8 mouse cellular contexts compared by ENCODE assay signal in genomic region chr15:6080714-6081635, GRCm38 (mm10).
DNase-seq lines count a peak whose midpoint lies in the region; ATAC-seq and TF ChIP-seq lines count a peak whose summit lies in the region.

No protein-coding gene starts in this region.

- TF ChIP-seq CTCF in cerebellum, adult 2 months (IDR thresholded peaks at IDR 0.05; ENCODE audit: borderline replicate concordance, insufficient read depth, low read depth, low read length), result peak; percentile 20; the same call in 1 of the 2 replicates

- no peaks in the 10 kb centered on the region for H3K9me3 ChIP-seq in forebrain, embryonic 15.5 days
- H3K9me3 ChIP-seq in hindbrain, embryonic 16.5 days (ENCODE audit: control insufficient read depth, low read length), result no peaks in the 10 kb centered on the region

- no peak overlapping the region for H3K4me3 ChIP-seq in cerebellum, adult 2 months (replicated peaks; ENCODE audit: insufficient read depth, low read depth, low read length)
- no peak overlapping the region for H3K4me3 ChIP-seq in forebrain, embryonic 15.5 days
- H3K4me3 ChIP-seq in hindbrain, embryonic 16.5 days (ENCODE audit: low read length), result no peak overlapping the region
- H3K4me3 ChIP-seq in macrophage (ENCODE audit: inconsistent target), result peak overlapping the region; percentile 7; the same call in 1 of the 2 replicates

- no peak overlapping the region for H3K27ac ChIP-seq in cerebellum, adult 2 months (ENCODE audit: insufficient read depth, low read length)
- H3K27ac ChIP-seq in forebrain, embryonic 15.5 days (replicated peaks), result no peak overlapping the region
- no peak overlapping the region for H3K27ac ChIP-seq in hindbrain, embryonic 16.5 days (ENCODE audit: low read depth, low read length)
- peak overlapping the region; percentile 17; the same call in 1 of the 2 replicates for H3K27ac ChIP-seq in macrophage

- TF ChIP-seq POLR2A in cerebellum, adult 2 months (IDR thresholded peaks at IDR 0.05; ENCODE audit: borderline replicate concordance, insufficient read depth, low read length), result no peak

- 31% methylated on average over 8 of the region's 8 CpGs for WGBS in cerebellum, adult 2 months
- 52% methylated on average over 8 of the region's 8 CpGs for WGBS in forebrain, embryonic 15.5 days
- 35% methylated on average over 8 of the region's 8 CpGs for WGBS in hindbrain, embryonic 16.5 days
- WGBS in macrophage (ENCODE audit: missing documents), result 24% methylated on average over 8 of the region's 8 CpGs

- ATAC-seq in forebrain, embryonic 15.5 days (replicated peaks), result peak; percentile 64; the same call in 1 of the 2 replicates
- peak; percentile 73; the same call in 1 of the 2 replicates for ATAC-seq in hindbrain, embryonic 16.5 days

- H3K9ac ChIP-seq in forebrain, embryonic 15.5 days (replicated peaks), result no peak overlapping the region
- H3K9ac ChIP-seq in hindbrain, embryonic 16.5 days (ENCODE audit: low read depth, low read length), result no peak overlapping the region

- no peaks in the 10 kb centered on the region for H3K79me2 ChIP-seq in macrophage (ENCODE audit: inconsistent target)

- no peaks in the 10 kb centered on the region for H3K36me3 ChIP-seq in forebrain, embryonic 15.5 days
- no peaks in the 10 kb centered on the region for H3K36me3 ChIP-seq in hindbrain, embryonic 16.5 days (ENCODE audit: control insufficient read depth, insufficient read depth, low read length)
- no peaks in the 10 kb centered on the region for H3K36me3 ChIP-seq in macrophage (ENCODE audit: inconsistent target)

- H3K27me3 ChIP-seq in cerebellum, adult 2 months (ENCODE audit: control insufficient read depth, insufficient read depth, low read length), result no peaks in the 10 kb centered on the region
- no peaks in the 10 kb centered on the region for H3K27me3 ChIP-seq in forebrain, embryonic 15.5 days
- no peaks in the 10 kb centered on the region for H3K27me3 ChIP-seq in hindbrain, embryonic 16.5 days (replicated peaks; ENCODE audit: control insufficient read depth, insufficient read depth, low read length)

- no peaks in the 10 kb centered on the region for H3K4me1 ChIP-seq in cerebellum, adult 2 months (ENCODE audit: control insufficient read depth, insufficient read depth, low read length)
- no peaks in the 10 kb centered on the region for H3K4me1 ChIP-seq in forebrain, embryonic 15.5 days
- H3K4me1 ChIP-seq in hindbrain, embryonic 16.5 days (ENCODE audit: control insufficient read depth, insufficient read depth, low read depth, low read length), result no peaks in the 10 kb centered on the region

- no peak overlapping the region for H3K4me2 ChIP-seq in forebrain, embryonic 15.5 days (replicated peaks)
- no peak overlapping the region for H3K4me2 ChIP-seq in hindbrain, embryonic 16.5 days (ENCODE audit: low read length)

- peak in 1 of 2 experiments; percentile 1 for DNase-seq in cerebellum, adult 2 months
- DNase-seq in cerebellum, adult 11 months, result no peak
- peak; percentile 59 for DNase-seq in adrenal gland, postnatal 14 days
- peak; percentile 43 to 67 for DNase-seq in layer of hippocampus, postnatal 14 days (ENCODE audit: low spot score in 2 of 2)
- peak; percentile 58 to 70 for DNase-seq in right cerebral cortex, adult 2 months (ENCODE audit: low spot score in 2 of 2)
